Mouse (Mus musculus): Measurements from ENCODE around the gene Dtx3. TPM values are rescaled to one million over a fixed set of nuclear protein-coding genes. Genes with fewer than 3 reads are reported as not detected.

Gene Dtx3
- polyA plus RNA-seq (2012; ENCODE audit: low replicate concordance), result 78.7 and 214 TPM in 2 replicates

GRCm38 (mm10) chr10:127195328-127196129 is at the start of gene Dtx3:
Dtx3 (minus strand) TSS chr10:127195728.

DNA sequence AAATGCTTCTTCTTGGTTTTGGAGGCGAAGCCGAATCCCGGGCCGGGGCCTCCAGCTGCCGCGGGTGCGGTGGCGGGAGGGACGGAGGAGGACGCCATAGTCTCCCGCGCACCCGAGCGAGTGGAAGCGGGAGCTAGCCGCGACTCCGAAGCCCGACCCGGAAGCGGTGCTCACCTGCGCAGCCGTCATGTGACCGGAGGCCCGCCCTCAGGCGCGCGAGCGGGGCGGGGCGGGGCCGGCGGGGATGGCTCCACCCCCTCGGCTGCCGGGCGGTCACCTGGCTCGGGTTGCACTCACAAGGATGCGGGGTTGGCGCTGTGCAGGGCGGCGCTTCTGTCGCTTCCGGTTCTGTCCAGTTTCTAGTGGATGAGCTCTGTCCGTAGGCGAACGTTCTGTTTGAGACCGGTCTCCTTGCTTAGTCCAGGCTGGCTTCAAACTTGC is 15.9 kb upstream of the Dtx3 start, which contains the start of gene Pip4k2c:
Pip4k2c (minus strand) TSS at position 172 of the 441 bp plus-strand sequence.

DNA sequence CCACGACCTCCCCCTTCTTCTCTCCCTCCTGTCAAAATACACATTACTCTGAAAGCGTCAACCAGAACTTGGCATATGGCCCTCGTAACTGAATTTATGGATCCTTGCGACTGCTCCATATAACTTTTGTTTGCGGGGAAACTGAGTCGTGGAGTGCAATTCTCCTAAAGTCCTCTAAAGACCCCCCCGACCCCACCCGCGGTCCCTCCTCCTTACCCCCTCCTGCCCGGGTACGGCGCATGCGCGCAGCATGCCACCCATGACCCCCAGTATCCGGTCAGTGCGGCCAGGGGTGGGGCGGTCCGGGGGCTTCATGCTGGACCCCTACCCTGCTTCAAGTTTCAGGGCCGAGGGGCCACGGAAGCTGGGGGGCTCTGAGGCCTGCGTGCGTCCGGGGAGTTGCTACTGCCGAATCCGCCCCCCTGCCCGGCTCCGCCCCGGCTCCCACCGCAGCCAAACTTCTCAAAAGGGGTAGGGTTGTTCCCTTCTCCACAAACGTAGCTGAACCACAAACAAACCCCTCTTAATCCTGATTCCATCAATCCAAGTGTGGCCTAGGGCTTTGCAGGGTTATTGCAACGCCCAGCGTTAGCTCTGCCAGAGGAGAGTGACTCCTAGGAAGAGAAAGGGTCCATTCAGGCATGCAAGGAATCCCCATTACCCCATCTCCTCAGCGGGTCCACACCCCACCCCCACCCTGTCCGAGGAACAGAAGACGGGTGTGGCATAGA is 5.7 kb downstream of the Dtx3 start, which contains the start of gene Arhgef25:
Arhgef25 (minus strand) TSS at position 433 of the 731 bp plus-strand sequence.

GRCm38 (mm10) chr10:127179871-127180694 is 15.4 kb downstream of the Dtx3 start, which contains the start of gene Slc26a10:
Slc26a10 (minus strand) TSS chr10:127180645.

GRCm38 (mm10) chr10:127164631-127165353 is 30.7 kb downstream of the Dtx3 start, which contains the start of gene B4galnt1:
B4galnt1 (plus strand) TSS chr10:127165225.

Other genes starting within 250 kb of the Dtx3 start
- 143 and 171 TPM in 2 replicates for gene Ctdsp2, start 217.0 kb downstream of the Dtx3 start, polyA plus RNA-seq (2012; ENCODE audit: low replicate concordance)
- 0.20 and 0.27 TPM in 2 replicates for gene Avil, start 195.0 kb downstream of the Dtx3 start, polyA plus RNA-seq (2012; ENCODE audit: low replicate concordance)
- 22.5 and 29.7 TPM in 2 replicates for gene Tsfm, start 164.9 kb downstream of the Dtx3 start, polyA plus RNA-seq (2012; ENCODE audit: low replicate concordance)
- 8.2 and 18.0 TPM in 2 replicates for gene Mettl1, start 154.3 kb downstream of the Dtx3 start, polyA plus RNA-seq (2012; ENCODE audit: low replicate concordance)
- 0.30 and 0.39 TPM in 2 replicates for gene Eef1akmt3, start 154.2 kb downstream of the Dtx3 start, polyA plus RNA-seq (2012; ENCODE audit: low replicate concordance)
- 0.08 TPM in 1 of 2 replicates, not detected in the other for gene Cyp27b1, start 147.5 kb downstream of the Dtx3 start, polyA plus RNA-seq (2012; ENCODE audit: low replicate concordance)
- gene March9, start 135.5 kb downstream of the Dtx3 start, polyA plus RNA-seq (2012; ENCODE audit: low replicate concordance), result 5.6 and 13.1 TPM in 2 replicates
- gene Cdk4, start 132.2 kb downstream of the Dtx3 start, polyA plus RNA-seq (2012; ENCODE audit: low replicate concordance), result 378 and 643 TPM in 2 replicates
- 28.3 and 29.1 TPM in 2 replicates for gene Tspan31, start 125.5 kb downstream of the Dtx3 start, polyA plus RNA-seq (2012; ENCODE audit: low replicate concordance)
- 89.4 and 209 TPM in 2 replicates for gene Agap2, start 120.4 kb downstream of the Dtx3 start, polyA plus RNA-seq (2012; ENCODE audit: low replicate concordance)
- 207 and 236 TPM in 2 replicates for gene Os9, start 74.6 kb downstream of the Dtx3 start, polyA plus RNA-seq (2012; ENCODE audit: low replicate concordance)
- 492 and 503 TPM in 2 replicates for gene B4galnt1, start 30.5 kb downstream of the Dtx3 start, polyA plus RNA-seq (2012; ENCODE audit: low replicate concordance)
- gene Slc26a10, start 15.1 kb downstream of the Dtx3 start, polyA plus RNA-seq (2012; ENCODE audit: low replicate concordance), result 0.30 and 0.75 TPM in 2 replicates
- 2.0 and 2.8 TPM in 2 replicates for gene Arhgef25, start 5.6 kb downstream of the Dtx3 start, polyA plus RNA-seq (2012; ENCODE audit: low replicate concordance)
- gene Pip4k2c, start 15.9 kb upstream of the Dtx3 start, polyA plus RNA-seq (2012; ENCODE audit: low replicate concordance), result 38.8 and 44.6 TPM in 2 replicates
- gene Kif5a, start 67.6 kb upstream of the Dtx3 start, polyA plus RNA-seq (2012; ENCODE audit: low replicate concordance), result 0.61 and 0.80 TPM in 2 replicates
- gene Dctn2, start 70.6 kb upstream of the Dtx3 start, polyA plus RNA-seq (2012; ENCODE audit: low replicate concordance), result 113 TPM in 2 replicates
- 232 and 753 TPM in 2 replicates for gene Mbd6, start 93.3 kb upstream of the Dtx3 start, polyA plus RNA-seq (2012; ENCODE audit: low replicate concordance)
- gene Mars, start 116.1 kb upstream of the Dtx3 start, polyA plus RNA-seq (2012; ENCODE audit: low replicate concordance), result 10.4 and 46.9 TPM in 2 replicates
- gene Arhgap9, start 126.2 kb upstream of the Dtx3 start, polyA plus RNA-seq (2012; ENCODE audit: low replicate concordance), result 62.6 and 140 TPM in 2 replicates
- 0.10 TPM in 2 replicates for gene Gli1, start 146.2 kb upstream of the Dtx3 start, polyA plus RNA-seq (2012; ENCODE audit: low replicate concordance)
- not detected in 2 replicates for gene Inhbe, start 158.7 kb upstream of the Dtx3 start, polyA plus RNA-seq (2012; ENCODE audit: low replicate concordance)
- gene Inhbc, start 174.7 kb upstream of the Dtx3 start, polyA plus RNA-seq (2012; ENCODE audit: low replicate concordance), result not detected in 2 replicates
- 148 and 183 TPM in 2 replicates for gene R3hdm2, start 184.6 kb upstream of the Dtx3 start, polyA plus RNA-seq (2012; ENCODE audit: low replicate concordance)

Measured in hematopoietic multipotent progenitor cell, adult 10-12 weeks (in vitro differentiated cells).